Mouse (Mus musculus) bone marrow, adult 2 months (tissue): ENCODE results near the gene Cdkn2d. TPM values are rescaled to one million over a fixed set of nuclear protein-coding genes. Genes with fewer than 3 reads are reported as not detected.
A peak's percentile ranks its signal among the peaks of the same experiment; 100 is the strongest.

ENCODE experiments used
- H3K27ac ChIP-seq: fragments of 200-500 bp; 2 replicates; pipeline ENCODE4 v1.5.1; 2012; ENCODE audit warnings: low read depth, mild to moderate bottlenecking, control low read depth, inconsistent platforms, low read length; ENCODE audit not compliant: control insufficient read depth, poor library complexity, insufficient read depth
- H3K4me1 ChIP-seq: fragments of 200-500 bp; 2 replicates; pipeline ENCODE4 v1.6.1; 2011; ENCODE audit warnings: low read length; ENCODE audit not compliant: control insufficient read depth, insufficient read depth
- H3K4me3 ChIP-seq: fragments of 200-500 bp; replicated peaks from 2 replicates; pipeline ENCODE3; 2011; ENCODE audit warnings: mild to moderate bottlenecking, low read depth, low read length, control low read depth; ENCODE audit not compliant: control insufficient read depth
- CTCF ChIP-seq: fragments of 200-500 bp; IDR thresholded peaks from 2 replicates; pipeline ENCODE4 v1.5.1; 2011; ENCODE audit warnings: low read length, control low read depth; ENCODE audit not compliant: control insufficient read depth, insufficient read depth
- POLR2A ChIP-seq: fragments of 200-500 bp; IDR thresholded peaks from 2 replicates; pipeline ENCODE4 v1.6.1; 2011; ENCODE audit warnings: low read depth, mild to moderate bottlenecking, control low read depth, low read length, borderline replicate concordance; ENCODE audit not compliant: control insufficient read depth
- WGBS: fragments of 180-500 bp; shearing (Covaris S2); methylation state at CpG from one replicate; pipeline ENCODE4 v1.1.7; 2018; 5-methylcytosine and 5-hydroxymethylcytosine counted together
- polyA plus RNA-seq: library from polyadenylated mRNA; stranded (reverse); fragments of >200 nt; gene quantifications from 2 replicates; pipeline ENCODE4 v1.2.4, GENCODE M21; 2011; ENCODE audit warnings: low replicate concordance; ENCODE audit not compliant: missing spikeins, insufficient read depth, insufficient read length

The Cdkn2d gene
- polyA plus RNA-seq, 1 experiment, result 99.0 TPM

- H3K27ac ChIP-seq, result peak overlapping the region; percentile 65
- WGBS, result 32% methylated on average over 12 of the region's 12 CpGs
- no peak for TF ChIP-seq CTCF
- TF ChIP-seq POLR2A, result no peak
- H3K4me1 ChIP-seq, result peaks cover 14% of the 10 kb centered on the region
- H3K4me3 ChIP-seq, result no peak overlapping the region
Measured at GRCm38 (mm10) chr9:21331365-21332140, 40.3 kb upstream of the Cdkn2d start.

DNA sequence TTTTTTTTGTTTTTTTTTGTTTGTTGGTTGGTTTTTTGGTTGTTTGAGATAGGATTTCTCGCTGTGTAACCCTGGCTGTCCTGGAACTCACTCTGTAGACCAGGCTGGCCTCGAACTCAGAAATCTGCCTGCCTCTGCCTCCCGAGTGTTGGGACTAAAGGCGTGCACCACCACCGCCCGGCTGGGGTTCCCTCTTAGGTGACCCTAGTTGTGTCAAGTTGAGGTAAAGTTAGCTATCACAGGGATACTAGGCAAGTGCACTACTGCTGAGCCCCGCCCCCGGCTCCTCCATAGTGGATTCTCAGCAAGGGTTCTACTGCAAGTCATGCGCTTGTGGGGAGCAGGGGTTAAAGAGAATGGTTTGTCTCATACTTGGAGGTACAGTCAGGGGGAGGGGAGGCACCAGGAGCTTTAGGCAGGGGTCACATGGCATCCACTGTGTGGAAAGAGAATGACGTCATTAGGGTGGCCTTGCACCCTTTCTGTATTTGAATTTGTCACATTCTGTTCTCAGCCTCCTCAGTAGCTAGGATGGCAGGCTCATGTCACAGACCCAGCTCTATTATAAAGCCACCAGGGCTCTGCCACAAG is 38.6 kb upstream of the Cdkn2d start:
- no peak for TF ChIP-seq POLR2A
- 82% methylated on average over 10 of the region's 10 CpGs for WGBS
- Histone ChIP-seq H3K27ac (peak overlapping the region; percentile 8), H3K4me1 (peaks cover 17% of the 10 kb centered on the region), H3K4me3 (no peak overlapping the region)

- peaks cover 19% of the 10 kb centered on the region for H3K4me1 ChIP-seq
- H3K4me3 ChIP-seq, result no peak overlapping the region
- TF ChIP-seq POLR2A, result no peak
- TF ChIP-seq CTCF, result no peak
- WGBS, result 41% methylated on average over 4 of the region's 5 CpGs
- H3K27ac ChIP-seq, result peak overlapping the region; percentile 75
Measured at GRCm38 (mm10) chr9:21329041-21329440, 37.8 kb upstream of the Cdkn2d start.

DNA sequence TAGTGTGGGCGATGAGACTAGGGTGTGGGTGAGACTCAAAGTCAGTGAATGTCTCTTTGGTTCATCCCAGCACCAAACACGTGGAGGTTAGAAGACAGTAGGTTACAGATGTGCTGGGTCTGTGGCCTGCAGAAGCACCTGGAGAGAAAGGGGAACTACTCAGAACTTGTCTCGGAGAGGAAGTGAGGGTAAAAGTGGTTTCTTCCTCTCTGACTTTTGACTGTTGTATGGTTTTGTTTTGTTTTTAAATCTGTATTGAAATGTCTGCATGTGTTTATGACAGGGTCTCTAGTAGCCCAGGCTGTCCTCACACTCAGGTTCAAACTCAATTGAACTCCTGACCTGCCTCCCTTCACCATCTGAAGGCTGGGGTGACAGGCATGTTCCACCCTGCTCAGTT is 36.8 kb upstream of the Cdkn2d start:
- peak overlapping the region; percentile 17 for H3K4me3 ChIP-seq
- peaks cover 20% of the 10 kb centered on the region for H3K4me1 ChIP-seq
- 8% methylated on average over 3 of the region's 3 CpGs for WGBS
- no peak for TF ChIP-seq POLR2A
- no peak for TF ChIP-seq CTCF
- H3K27ac ChIP-seq, result peak overlapping the region; percentile 83

DNA sequence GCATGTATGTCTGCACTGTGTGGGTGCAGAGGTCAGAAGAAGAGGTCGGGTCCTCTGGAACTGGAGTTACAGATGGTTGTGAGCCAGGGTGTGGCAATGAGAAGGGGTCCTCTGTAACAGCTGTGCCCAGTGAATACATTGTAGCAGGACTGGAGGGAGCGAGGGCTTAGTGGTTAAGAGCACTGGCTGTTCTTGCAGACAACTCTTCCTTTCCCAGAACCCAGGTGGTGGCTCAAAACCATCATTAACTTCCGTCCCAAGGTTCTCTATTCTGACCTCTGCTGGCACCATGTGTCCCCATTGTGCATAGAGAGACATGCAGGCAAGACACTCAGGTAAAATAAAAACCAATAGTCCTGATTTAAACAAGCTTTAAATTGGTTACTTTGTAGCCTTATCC is 36.4 kb upstream of the Cdkn2d start:
- H3K27ac ChIP-seq, result peak overlapping the region; percentile 75
- WGBS, result 4% methylated on average over 3 of the region's 3 CpGs
- TF ChIP-seq POLR2A (no peak), CTCF (no peak)
- H3K4me3 ChIP-seq, result no peak overlapping the region
- H3K4me1 ChIP-seq, result peaks cover 19% of the 10 kb centered on the region

- TF ChIP-seq POLR2A, result no peak
- TF ChIP-seq CTCF, result no peak
- H3K4me3 ChIP-seq, result no peak overlapping the region
- WGBS, result 69% methylated on average over 11 of the region's 11 CpGs
- H3K4me1 ChIP-seq, result peaks cover 18% of the 10 kb centered on the region
- H3K27ac ChIP-seq, result no peak overlapping the region
Measured at GRCm38 (mm10) chr9:21324269-21324668, 33.1 kb upstream of the Cdkn2d start.

- H3K4me3 ChIP-seq, result peak overlapping the region; percentile 97
- WGBS, result 65% methylated on average over 8 of the region's 8 CpGs
- peaks cover 16% of the 10 kb centered on the region for H3K4me1 ChIP-seq
- peak overlapping the region; percentile 38; the same call in 1 of the 2 replicates for H3K27ac ChIP-seq
Measured at GRCm38 (mm10) chr9:21322917-21323297, 31.7 kb upstream of the Cdkn2d start.

GRCm38 (mm10) chr9:21322211-21322916 is 31.2 kb upstream of the Cdkn2d start:
- WGBS, result 33% methylated on average over 19 of the region's 19 CpGs
- Histone ChIP-seq H3K27ac (peak overlapping the region; percentile 85), H3K4me3 (peak overlapping the region; percentile 97), H3K4me1 (peaks cover 13% of the 10 kb centered on the region)
- no peak for TF ChIP-seq CTCF
- TF ChIP-seq POLR2A, result no peak
